ENCODE assay signal across 8 mouse cellular contexts in the genomic region with DNA sequence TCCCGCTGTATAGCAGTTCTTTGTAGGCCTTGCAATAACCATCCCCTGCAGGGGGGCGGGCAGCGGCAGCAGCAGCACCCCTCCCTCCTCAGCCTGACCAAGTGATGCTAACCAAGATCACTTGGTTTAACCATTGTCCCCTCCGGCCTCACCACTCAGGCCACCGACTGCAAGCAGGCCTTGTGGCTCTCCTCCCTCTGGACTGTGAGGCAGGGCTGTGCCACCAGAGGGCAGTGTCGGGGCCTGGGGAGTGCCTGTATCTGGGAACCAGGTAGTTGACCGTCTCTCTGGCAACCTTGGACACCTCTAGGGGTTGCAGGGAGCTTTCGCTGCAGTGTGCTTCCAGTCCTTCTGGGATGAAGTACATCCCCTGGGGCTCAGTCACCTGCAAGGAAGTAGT.
DNase-seq lines count a peak whose midpoint lies in the region; ATAC-seq and TF ChIP-seq lines count a peak whose summit lies in the region.

No protein-coding gene starts in this region.

- no peak overlapping the region for H3K27ac ChIP-seq in hindbrain, embryonic 11.5 days (ENCODE audit: low read depth, low read length)
- no peak overlapping the region for H3K27ac ChIP-seq in hindbrain, embryonic 12.5 days
- H3K27ac ChIP-seq in bone marrow, adult 2 months (ENCODE audit: control insufficient read depth, insufficient read depth, low read depth, low read length, poor library complexity), result no peak overlapping the region
- no peak overlapping the region for H3K27ac ChIP-seq in embryonic facial prominence, embryonic 14.5 days (replicated peaks; ENCODE audit: low read depth, low read length)
- no peak overlapping the region for H3K27ac ChIP-seq in olfactory bulb, adult 2 months (ENCODE audit: insufficient read depth, low read depth, low read length)

- H3K4me3 ChIP-seq in hindbrain, embryonic 11.5 days (ENCODE audit: low read depth, low read length), result no peak overlapping the region
- H3K4me3 ChIP-seq in hindbrain, embryonic 12.5 days, result no peak overlapping the region
- H3K4me3 ChIP-seq in bone marrow, adult 2 months (replicated peaks; ENCODE audit: control insufficient read depth, low read depth, low read length), result no peak overlapping the region
- no peak overlapping the region for H3K4me3 ChIP-seq in embryonic facial prominence, embryonic 14.5 days (ENCODE audit: low read depth, low read length)
- no peak overlapping the region for H3K4me3 ChIP-seq in olfactory bulb, adult 2 months (ENCODE audit: insufficient read depth, low read depth, low read length)

- H3K36me3 ChIP-seq in hindbrain, embryonic 11.5 days (ENCODE audit: control insufficient read depth, insufficient read depth, low read length), result no peaks in the 10 kb centered on the region
- no peaks in the 10 kb centered on the region for H3K36me3 ChIP-seq in hindbrain, embryonic 12.5 days
- H3K36me3 ChIP-seq in embryonic facial prominence, embryonic 14.5 days (ENCODE audit: control insufficient read depth, insufficient read depth, low read length), result no peaks in the 10 kb centered on the region

- no peaks in the 10 kb centered on the region for H3K9me3 ChIP-seq in hindbrain, embryonic 11.5 days (ENCODE audit: control insufficient read depth, low read length)
- no peaks in the 10 kb centered on the region for H3K9me3 ChIP-seq in hindbrain, embryonic 12.5 days (replicated peaks)
- H3K9me3 ChIP-seq in embryonic facial prominence, embryonic 14.5 days (ENCODE audit: control insufficient read depth, low read length), result no peaks in the 10 kb centered on the region

- no peak for ATAC-seq in hindbrain, embryonic 11.5 days (ENCODE audit: low FRiP score)
- ATAC-seq in hindbrain, embryonic 12.5 days (ENCODE audit: low FRiP score), result no peak
- no peak for ATAC-seq in embryonic facial prominence, embryonic 14.5 days (ENCODE audit: low read depth)

- TF ChIP-seq POLR2A in bone marrow, adult 2 months (IDR thresholded peaks at IDR 0.05; ENCODE audit: borderline replicate concordance, control insufficient read depth, low read depth, low read length), result no peak
- TF ChIP-seq POLR2A in olfactory bulb, adult 2 months (IDR thresholded peaks at IDR 0.05; ENCODE audit: insufficient read depth, low read depth, low read length), result no peak

- H3K4me1 ChIP-seq in hindbrain, embryonic 11.5 days (replicated peaks; ENCODE audit: control insufficient read depth, insufficient read depth, low read length), result no peaks in the 10 kb centered on the region
- no peaks in the 10 kb centered on the region for H3K4me1 ChIP-seq in hindbrain, embryonic 12.5 days
- H3K4me1 ChIP-seq in bone marrow, adult 2 months (ENCODE audit: control insufficient read depth, insufficient read depth, low read length), result no peaks in the 10 kb centered on the region
- no peaks in the 10 kb centered on the region for H3K4me1 ChIP-seq in embryonic facial prominence, embryonic 14.5 days (ENCODE audit: control insufficient read depth, insufficient read depth, low read length)
- no peaks in the 10 kb centered on the region for H3K4me1 ChIP-seq in olfactory bulb, adult 2 months (ENCODE audit: control insufficient read depth, insufficient read depth, low read length)

- peak; percentile 82 for DNase-seq in hindbrain, embryonic 11.5 days (ENCODE audit: low spot score)
- DNase-seq in embryonic facial prominence, embryonic 14.5 days (ENCODE audit: low spot score), result peak; percentile 29
- peak; percentile 43 for DNase-seq in induced T-regulatory cell, adult 2 months (ENCODE audit: low read depth)
- DNase-seq in left cerebral cortex, postnatal 4 days, result peak; percentile 87
- DNase-seq in thymus, adult 18-20 months, result peak; percentile 24 to 27

- TF ChIP-seq CTCF in bone marrow, adult 2 months (IDR thresholded peaks at IDR 0.05; ENCODE audit: control insufficient read depth, insufficient read depth, low read length), result peak; percentile 72
- peak; percentile 57; the same call in 1 of the 2 replicates for TF ChIP-seq CTCF in olfactory bulb, adult 2 months (IDR thresholded peaks at IDR 0.05; ENCODE audit: insufficient read depth, low read depth, low read length)

- WGBS in hindbrain, embryonic 11.5 days, result 38% methylated on average over 8 of the region's 8 CpGs
- 39% methylated on average over 8 of the region's 8 CpGs for WGBS in hindbrain, embryonic 12.5 days
- 42% methylated on average over 8 of the region's 8 CpGs for WGBS in bone marrow, adult 2 months
- WGBS in embryonic facial prominence, embryonic 14.5 days, result 29% methylated on average over 6 of the region's 8 CpGs
- 49% methylated on average over 8 of the region's 8 CpGs for WGBS in olfactory bulb, adult 2 months

- no peaks in the 10 kb centered on the region for H3K27me3 ChIP-seq in hindbrain, embryonic 11.5 days (ENCODE audit: control insufficient read depth, insufficient read depth, low read length)
- no peaks in the 10 kb centered on the region for H3K27me3 ChIP-seq in hindbrain, embryonic 12.5 days
- no peaks in the 10 kb centered on the region for H3K27me3 ChIP-seq in embryonic facial prominence, embryonic 14.5 days (replicated peaks; ENCODE audit: control insufficient read depth, insufficient read depth, low read length)

- H3K9ac ChIP-seq in hindbrain, embryonic 11.5 days (ENCODE audit: low read depth, low read length), result no peak overlapping the region
- H3K9ac ChIP-seq in hindbrain, embryonic 12.5 days, result no peak overlapping the region
- no peak overlapping the region for H3K9ac ChIP-seq in embryonic facial prominence, embryonic 14.5 days (ENCODE audit: low read depth, low read length)

- no peak overlapping the region for H3K4me2 ChIP-seq in hindbrain, embryonic 11.5 days (replicated peaks; ENCODE audit: low read depth, low read length)
- no peak overlapping the region for H3K4me2 ChIP-seq in hindbrain, embryonic 12.5 days (replicated peaks)
- H3K4me2 ChIP-seq in embryonic facial prominence, embryonic 14.5 days (ENCODE audit: low read depth, low read length), result no peak overlapping the region

- intact Hi-C loops in left cerebral cortex, postnatal 4 days (cut with DNase I), result no loop called here

Comparison
In these comparisons a context has a peak if more than half of its experiments do, and no peak if none do; other contexts are left out.
1. DNase-seq: peak in every context shown above with its lines; median percentile 87 in left cerebral cortex, postnatal 4 days; 82 in hindbrain, embryonic 11.5 days; 43 in induced T-regulatory cell, adult 2 months; 29 in embryonic facial prominence, embryonic 14.5 days; 26 in thymus, adult 18-20 months.